Mouse (Mus musculus): ENCODE measurements at regions not wholly inside any gene's neighbourhood (a gene's known extent, or its start where the extent isn't known, plus 50 kb on each side); places are given as distances from the start of the nearest gene placed in this dataset.

DNA sequence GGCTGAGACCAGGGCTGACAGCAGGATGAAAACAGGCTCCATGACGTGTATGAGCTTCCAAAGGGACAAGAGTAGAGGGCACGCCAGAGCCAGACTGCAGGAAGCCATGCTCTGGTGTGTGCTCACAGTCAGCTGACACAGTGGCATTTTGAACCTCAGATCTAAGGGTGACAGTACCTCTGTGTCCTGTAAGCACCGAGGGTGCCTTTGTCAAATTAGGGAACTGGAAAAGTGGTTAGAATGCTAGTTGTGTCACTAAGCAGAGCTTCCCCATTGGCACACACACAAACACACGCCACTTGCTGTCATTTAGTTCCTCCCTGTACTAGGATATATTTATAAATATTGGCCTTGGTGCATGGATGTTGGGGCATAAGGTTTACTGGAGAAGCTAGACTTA, 1374.6 kb upstream of the Gm7489 start:
- ATAC-seq (replicated peaks; ENCODE audit: low FRiP score) (no peak), DNase-seq (ENCODE audit: low spot score) (no peak)
- Histone ChIP-seq H3K4me3 (ENCODE audit: low read depth, low read length) (no peak overlapping the region), H3K9me3 (ENCODE audit: control insufficient read depth, low read length) (no peaks in the 10 kb centered on the region; the same call in 1 of the 2 replicates), H3K4me1 (replicated peaks; ENCODE audit: control insufficient read depth, insufficient read depth, low read length) (no peaks in the 10 kb centered on the region), H3K9ac (ENCODE audit: low read depth, low read length) (no peak overlapping the region), H3K27ac (ENCODE audit: low read depth, low read length) (no peak overlapping the region), H3K4me2 (no peak overlapping the region), H3K36me3 (ENCODE audit: control insufficient read depth, insufficient read depth, low read length) (no peaks in the 10 kb centered on the region), H3K27me3 (replicated peaks; ENCODE audit: control insufficient read depth, insufficient read depth, low read length) (no peaks in the 10 kb centered on the region)
- 44% methylated on average over 4 of the region's 4 CpGs for WGBS

DNA sequence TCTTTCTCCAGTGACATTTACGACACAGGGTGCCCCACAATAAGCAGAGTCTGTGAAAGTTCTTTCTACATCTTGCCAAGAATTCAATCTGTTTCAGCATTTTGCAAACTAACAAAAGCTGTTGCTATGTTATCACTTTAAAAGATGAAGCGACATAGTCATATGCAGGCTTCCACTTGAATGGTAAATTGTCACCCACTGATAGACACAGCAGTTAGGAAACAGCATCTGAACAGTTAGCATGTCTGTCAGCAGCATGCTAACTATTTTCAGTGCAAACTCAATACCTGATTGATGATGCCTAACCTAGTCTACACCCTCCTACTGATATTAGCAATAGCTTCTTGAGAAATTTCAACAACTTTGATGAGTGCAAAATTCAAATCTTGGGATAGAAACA, 1348.1 kb upstream of the Gm7489 start:
- whole genome bisulfite sequencing = 67% methylated on average over 2 of the region's 2 CpGs
- no peak for ATAC-seq (replicated peaks; ENCODE audit: low FRiP score)

DNA sequence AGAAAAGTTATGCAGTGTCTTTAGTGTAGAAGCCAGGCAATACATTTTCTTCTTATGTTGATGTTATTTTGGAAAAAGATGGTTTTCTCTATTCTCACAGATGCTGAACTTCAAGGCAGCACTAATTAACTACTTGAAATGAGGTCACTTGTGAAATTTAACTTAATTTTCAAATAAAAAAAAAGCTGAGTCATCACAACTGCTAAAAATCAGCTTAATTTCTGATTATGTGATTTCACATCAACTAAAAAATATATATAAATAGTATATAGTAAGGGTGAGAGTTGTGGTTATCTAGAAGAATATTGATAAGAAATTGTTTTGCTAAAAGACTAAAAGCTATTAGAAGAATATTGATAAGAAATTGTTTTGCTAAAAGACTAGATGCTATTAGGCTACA, 1326.0 kb upstream of the Gm7489 start:
- H3K9me3 ChIP-seq (ENCODE audit: control insufficient read depth, low read length) = no peaks in the 10 kb centered on the region
- no peak overlapping the region for H3K9ac ChIP-seq (ENCODE audit: low read depth, low read length)
- no peaks in the 10 kb centered on the region for H3K36me3 ChIP-seq (ENCODE audit: control insufficient read depth, insufficient read depth, low read length)
- no peaks in the 10 kb centered on the region for H3K4me1 ChIP-seq (replicated peaks; ENCODE audit: control insufficient read depth, insufficient read depth, low read length)
- DNase-seq (ENCODE audit: low spot score) = no peak
- no peak overlapping the region for H3K4me3 ChIP-seq (ENCODE audit: low read depth, low read length)
- ATAC-seq (replicated peaks; ENCODE audit: low FRiP score) = no peak
- H3K4me2 ChIP-seq = no peak overlapping the region
- no peak overlapping the region for H3K27ac ChIP-seq (ENCODE audit: low read depth, low read length)
- H3K27me3 ChIP-seq (replicated peaks; ENCODE audit: control insufficient read depth, insufficient read depth, low read length) = no peaks in the 10 kb centered on the region

More for the DNA sequence above, 1348.1 kb upstream of the Gm7489 start:
- no peak overlapping the region for H3K27ac ChIP-seq (ENCODE audit: low read depth, low read length)
- H3K4me3 ChIP-seq (ENCODE audit: low read depth, low read length) = no peak overlapping the region
- no peak for DNase-seq (ENCODE audit: low spot score)
- no peaks in the 10 kb centered on the region for H3K4me1 ChIP-seq (replicated peaks; ENCODE audit: control insufficient read depth, insufficient read depth, low read length)
- H3K9me3 ChIP-seq (ENCODE audit: control insufficient read depth, low read length) = no peaks in the 10 kb centered on the region
- H3K27me3 ChIP-seq (replicated peaks; ENCODE audit: control insufficient read depth, insufficient read depth, low read length) = no peaks in the 10 kb centered on the region
- H3K4me2 ChIP-seq = no peak overlapping the region
- no peaks in the 10 kb centered on the region for H3K36me3 ChIP-seq (ENCODE audit: control insufficient read depth, insufficient read depth, low read length)
- H3K9ac ChIP-seq (ENCODE audit: low read depth, low read length) = no peak overlapping the region

DNA sequence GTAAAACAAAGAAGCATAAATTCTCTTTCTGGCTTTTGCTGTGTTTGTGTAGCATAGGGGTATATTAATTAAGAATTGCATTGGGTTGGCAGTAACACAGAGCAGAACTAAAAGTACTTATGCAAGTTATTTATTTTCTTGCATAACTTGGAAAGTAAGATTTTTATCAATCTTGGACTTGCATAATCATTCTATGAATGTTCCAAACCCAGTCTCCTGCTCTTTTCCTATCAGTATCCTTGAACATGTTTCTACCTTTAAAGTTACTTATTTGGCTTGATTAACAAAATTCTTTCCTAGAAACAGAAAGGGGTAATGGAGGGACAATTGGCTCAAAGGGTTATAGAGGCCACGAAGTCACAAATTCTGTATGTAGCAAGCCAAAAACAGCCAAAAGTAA, 1320.6 kb upstream of the Gm7489 start:
- ATAC-seq (replicated peaks; ENCODE audit: low FRiP score) (no peak), DNase-seq (ENCODE audit: low spot score) (no peak)
- H3K9ac ChIP-seq (ENCODE audit: low read depth, low read length) = no peak overlapping the region
- no peaks in the 10 kb centered on the region for H3K9me3 ChIP-seq (ENCODE audit: control insufficient read depth, low read length)
- H3K36me3 ChIP-seq (ENCODE audit: control insufficient read depth, insufficient read depth, low read length) = no peaks in the 10 kb centered on the region
- no peaks in the 10 kb centered on the region for H3K27me3 ChIP-seq (replicated peaks; ENCODE audit: control insufficient read depth, insufficient read depth, low read length)
- H3K4me2 ChIP-seq = no peak overlapping the region
- no peak overlapping the region for H3K4me3 ChIP-seq (ENCODE audit: low read depth, low read length)
- no peaks in the 10 kb centered on the region for H3K4me1 ChIP-seq (replicated peaks; ENCODE audit: control insufficient read depth, insufficient read depth, low read length)
- WGBS = 78% methylated on average over 1 of the region's 1 CpGs
- no peak overlapping the region for H3K27ac ChIP-seq (ENCODE audit: low read depth, low read length)

DNA sequence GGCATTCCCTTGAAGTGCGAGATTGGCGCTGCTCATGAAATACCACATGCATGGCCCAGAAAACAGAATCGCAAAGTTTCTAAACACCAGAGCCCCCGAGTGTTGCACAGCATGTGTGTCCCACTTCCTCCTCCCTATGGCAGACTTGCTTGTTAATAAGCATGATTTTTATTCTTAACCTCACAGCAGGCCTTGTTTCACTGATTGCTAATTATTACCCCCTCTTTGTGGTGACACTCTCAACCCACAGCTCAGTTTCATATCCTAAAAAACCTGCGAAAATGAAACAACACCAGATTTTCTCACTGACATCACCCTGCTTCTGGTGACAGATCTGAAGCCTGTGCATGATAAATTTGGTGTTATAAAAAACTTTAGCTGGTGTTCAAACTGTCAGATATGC, 1319.3 kb upstream of the Gm7489 start:
- Histone ChIP-seq H3K9ac (ENCODE audit: low read depth, low read length) (no peak overlapping the region), H3K4me2 (no peak overlapping the region), H3K9me3 (ENCODE audit: control insufficient read depth, low read length) (no peaks in the 10 kb centered on the region), H3K4me3 (ENCODE audit: low read depth, low read length) (no peak overlapping the region), H3K27me3 (replicated peaks; ENCODE audit: control insufficient read depth, insufficient read depth, low read length) (no peaks in the 10 kb centered on the region), H3K36me3 (ENCODE audit: control insufficient read depth, insufficient read depth, low read length) (no peaks in the 10 kb centered on the region), H3K27ac (ENCODE audit: low read depth, low read length) (no peak overlapping the region), H3K4me1 (replicated peaks; ENCODE audit: control insufficient read depth, insufficient read depth, low read length) (no peaks in the 10 kb centered on the region)
- no peak for ATAC-seq (replicated peaks; ENCODE audit: low FRiP score)
- no peak for DNase-seq (ENCODE audit: low spot score)
- 80% methylated on average over 5 of the region's 5 CpGs for WGBS

DNA sequence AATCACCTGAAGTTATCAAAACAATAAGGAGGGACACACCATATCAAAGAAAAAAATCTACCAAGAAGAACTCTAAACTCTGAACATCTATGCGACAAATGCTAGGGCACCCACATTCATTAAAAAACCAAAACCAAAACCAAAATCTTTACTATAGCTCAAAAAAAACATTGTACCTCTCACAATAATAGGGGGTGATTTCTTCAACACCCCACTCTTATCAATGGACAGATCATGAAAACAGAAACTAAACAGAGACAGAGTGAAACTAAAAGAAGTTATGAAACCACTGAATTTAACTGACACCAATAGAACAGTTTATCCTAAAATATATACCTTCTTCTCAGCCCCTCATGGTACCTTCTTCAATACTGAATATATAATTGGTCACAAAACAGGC, 1314.5 kb upstream of the Gm7489 start:
- no peak overlapping the region for H3K4me2 ChIP-seq
- H3K27me3 ChIP-seq (replicated peaks; ENCODE audit: control insufficient read depth, insufficient read depth, low read length) = no peaks in the 10 kb centered on the region
- DNase-seq (ENCODE audit: low spot score) (no peak), ATAC-seq (replicated peaks; ENCODE audit: low FRiP score) (no peak)
- 97% methylated on average over 1 of the region's 1 CpGs for WGBS
- no peak overlapping the region for H3K4me3 ChIP-seq (ENCODE audit: low read depth, low read length)
- H3K27ac ChIP-seq (ENCODE audit: low read depth, low read length) = no peak overlapping the region
- no peak overlapping the region for H3K9ac ChIP-seq (ENCODE audit: low read depth, low read length)
- no peaks in the 10 kb centered on the region for H3K36me3 ChIP-seq (ENCODE audit: control insufficient read depth, insufficient read depth, low read length)
- no peaks in the 10 kb centered on the region for H3K9me3 ChIP-seq (ENCODE audit: control insufficient read depth, low read length)
- no peaks in the 10 kb centered on the region for H3K4me1 ChIP-seq (replicated peaks; ENCODE audit: control insufficient read depth, insufficient read depth, low read length)

DNA sequence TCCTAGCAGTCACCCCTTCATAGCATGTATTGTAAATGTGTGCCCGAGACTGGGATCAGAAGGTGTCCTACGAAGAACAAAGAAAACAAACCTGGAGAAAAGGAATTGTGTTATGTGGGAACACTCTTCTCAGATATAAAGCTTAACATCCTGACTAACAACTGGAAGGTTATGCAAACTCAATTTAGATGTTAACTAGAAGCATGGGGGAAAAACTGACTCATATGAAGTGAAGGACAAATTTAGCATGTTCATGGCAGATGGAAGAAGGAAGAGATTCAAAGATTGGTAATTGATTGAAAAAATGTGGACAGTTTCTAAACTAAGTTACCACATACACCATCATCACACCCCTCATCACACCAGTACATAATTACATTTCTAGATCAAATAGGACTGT, 1307.1 kb upstream of the Gm7489 start:
- no peaks in the 10 kb centered on the region for H3K4me1 ChIP-seq (replicated peaks; ENCODE audit: control insufficient read depth, insufficient read depth, low read length)
- no peak overlapping the region for H3K27ac ChIP-seq (ENCODE audit: low read depth, low read length)
- no peak overlapping the region for H3K4me2 ChIP-seq
- ATAC-seq (replicated peaks; ENCODE audit: low FRiP score) = no peak
- H3K4me3 ChIP-seq (ENCODE audit: low read depth, low read length) = no peak overlapping the region
- no peaks in the 10 kb centered on the region for H3K27me3 ChIP-seq (replicated peaks; ENCODE audit: control insufficient read depth, insufficient read depth, low read length)
- no peaks in the 10 kb centered on the region for H3K9me3 ChIP-seq (ENCODE audit: control insufficient read depth, low read length)
- 65% methylated on average over 2 of the region's 2 CpGs for WGBS
- H3K36me3 ChIP-seq (ENCODE audit: control insufficient read depth, insufficient read depth, low read length) = no peaks in the 10 kb centered on the region
- no peak overlapping the region for H3K9ac ChIP-seq (ENCODE audit: low read depth, low read length)
- no peak for DNase-seq (ENCODE audit: low spot score)

DNA sequence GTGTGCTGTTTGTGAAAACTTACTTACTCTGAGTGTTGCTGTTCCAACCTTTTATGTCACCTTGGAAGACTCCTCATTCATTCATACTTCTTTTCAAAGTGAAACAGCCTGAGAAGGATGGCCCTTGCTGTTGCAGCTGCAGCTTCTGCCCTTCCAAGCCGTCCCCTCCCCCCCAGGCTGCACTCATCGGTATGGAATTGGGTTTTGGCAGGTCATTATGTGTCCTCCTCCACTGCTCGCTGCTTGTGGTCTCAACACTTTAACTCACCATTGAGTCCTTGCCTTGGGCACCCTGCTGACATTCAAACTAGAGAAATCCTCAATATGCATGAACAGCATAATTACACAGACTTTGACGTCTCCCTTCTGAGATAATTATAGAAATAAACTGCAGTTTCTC, 1295.3 kb upstream of the Gm7489 start:
- DNase-seq (ENCODE audit: low spot score) (no peak), ATAC-seq (replicated peaks; ENCODE audit: low FRiP score) (no peak)
- H3K36me3 ChIP-seq (ENCODE audit: control insufficient read depth, insufficient read depth, low read length) = no peaks in the 10 kb centered on the region
- no peak overlapping the region for H3K4me2 ChIP-seq
- no peaks in the 10 kb centered on the region for H3K4me1 ChIP-seq (replicated peaks; ENCODE audit: control insufficient read depth, insufficient read depth, low read length)
- no peaks in the 10 kb centered on the region for H3K9me3 ChIP-seq (ENCODE audit: control insufficient read depth, low read length)
- no peak overlapping the region for H3K27ac ChIP-seq (ENCODE audit: low read depth, low read length)
- no peaks in the 10 kb centered on the region for H3K27me3 ChIP-seq (replicated peaks; ENCODE audit: control insufficient read depth, insufficient read depth, low read length)
- H3K9ac ChIP-seq (ENCODE audit: low read depth, low read length) = no peak overlapping the region
- H3K4me3 ChIP-seq (ENCODE audit: low read depth, low read length) = no peak overlapping the region
- WGBS = 33% methylated on average over 4 of the region's 4 CpGs

DNA sequence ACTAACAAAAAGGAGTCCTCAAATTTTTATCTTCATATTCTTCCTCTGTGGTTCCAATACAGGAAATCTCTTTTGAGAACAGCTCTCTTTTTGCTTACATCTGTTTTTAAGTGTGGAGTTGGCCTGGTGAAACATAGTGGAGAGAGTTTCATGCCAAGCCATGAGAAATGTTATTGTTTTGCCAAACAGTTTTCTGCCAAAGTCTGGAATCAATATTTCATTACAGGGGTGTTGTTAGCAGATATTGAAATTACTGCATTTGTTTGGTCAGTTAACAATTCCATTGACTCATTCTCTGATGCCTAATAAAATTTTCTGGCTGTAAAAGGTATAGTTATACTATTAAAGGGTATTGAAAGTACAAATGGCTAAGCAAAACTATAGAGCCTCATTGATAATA, 1285.2 kb upstream of the Gm7489 start:
- Histone ChIP-seq H3K4me1 (replicated peaks; ENCODE audit: control insufficient read depth, insufficient read depth, low read length) (no peaks in the 10 kb centered on the region), H3K9me3 (ENCODE audit: control insufficient read depth, low read length) (no peaks in the 10 kb centered on the region), H3K27ac (ENCODE audit: low read depth, low read length) (no peak overlapping the region), H3K36me3 (ENCODE audit: control insufficient read depth, insufficient read depth, low read length) (no peaks in the 10 kb centered on the region), H3K4me3 (ENCODE audit: low read depth, low read length) (no peak overlapping the region), H3K27me3 (replicated peaks; ENCODE audit: control insufficient read depth, insufficient read depth, low read length) (no peaks in the 10 kb centered on the region), H3K9ac (ENCODE audit: low read depth, low read length) (no peak overlapping the region), H3K4me2 (no peak overlapping the region)
- no peak for DNase-seq (ENCODE audit: low spot score)
- no peak for ATAC-seq (replicated peaks; ENCODE audit: low FRiP score)
